In genomic region chr19:23746506-23746905, GRCm38 (mm10) we compare ENCODE assay signal across 26 mouse cellular contexts. TPM values are rescaled to one million over a fixed set of nuclear protein-coding genes. Genes with fewer than 3 reads are reported as not detected.
"Had no signal": no experiment of that assay in that cellular context is flagged by ENCODE, and none has a peak within 500 bp of the region (broad histone marks: within the 10 kb centered on the region; RNA-seq: fewer than 3 reads in every experiment).

No protein-coding gene starts in this region.

- H3K4me3 ChIP-seq: embryonic facial prominence, embryonic 10.5 days; embryonic facial prominence, embryonic 12.5 days; embryonic facial prominence, embryonic 13.5 days; embryonic facial prominence, embryonic 15.5 days; erythroblast, embryonic 14.5 days; forebrain, embryonic 10.5 days; forebrain, embryonic 12.5 days; forebrain, embryonic 13.5 days; forebrain, embryonic 15.5 days; gastrocnemius, adult 2 months; heart, adult 2 months had no signal

- H3K9me3 ChIP-seq: embryonic facial prominence, embryonic 10.5 days; embryonic facial prominence, embryonic 12.5 days; embryonic facial prominence, embryonic 13.5 days; embryonic facial prominence, embryonic 15.5 days; forebrain, embryonic 10.5 days; forebrain, embryonic 12.5 days; forebrain, embryonic 13.5 days; forebrain, embryonic 15.5 days had no signal

- H3K36me3 ChIP-seq: embryonic facial prominence, embryonic 10.5 days; embryonic facial prominence, embryonic 12.5 days; embryonic facial prominence, embryonic 13.5 days; embryonic facial prominence, embryonic 15.5 days; forebrain, embryonic 10.5 days; forebrain, embryonic 12.5 days; forebrain, embryonic 15.5 days had no signal

- H3K27me3 ChIP-seq: embryonic facial prominence, embryonic 12.5 days; embryonic facial prominence, embryonic 13.5 days; embryonic facial prominence, embryonic 15.5 days; forebrain, embryonic 12.5 days; forebrain, embryonic 13.5 days; forebrain, embryonic 15.5 days had no signal

- H3K4me1 ChIP-seq: embryonic facial prominence, embryonic 10.5 days; embryonic facial prominence, embryonic 12.5 days; embryonic facial prominence, embryonic 13.5 days; embryonic facial prominence, embryonic 15.5 days; forebrain, embryonic 10.5 days; forebrain, embryonic 12.5 days; forebrain, embryonic 13.5 days; forebrain, embryonic 15.5 days had no signal

- H3K27ac ChIP-seq: embryonic facial prominence, embryonic 10.5 days; embryonic facial prominence, embryonic 12.5 days; embryonic facial prominence, embryonic 13.5 days; embryonic facial prominence, embryonic 15.5 days; forebrain, embryonic 10.5 days; forebrain, embryonic 12.5 days; forebrain, embryonic 13.5 days; forebrain, embryonic 15.5 days; gastrocnemius, adult 2 months; heart, adult 2 months had no signal

- H3K4me2 ChIP-seq: embryonic facial prominence, embryonic 12.5 days; embryonic facial prominence, embryonic 13.5 days; embryonic facial prominence, embryonic 15.5 days; forebrain, embryonic 12.5 days; forebrain, embryonic 13.5 days; forebrain, embryonic 15.5 days had no signal

- ATAC-seq: forebrain, embryonic 13.5 days; forebrain, embryonic 14.5 days; forebrain, embryonic 15.5 days; forebrain, embryonic 16.5 days; forebrain, postnatal 0 days had no signal

- DNase-seq: cerebellum, adult 8-10 months; cerebellum, adult 9-10 months; cerebellum, adult 9-11 months; cerebellum, postnatal 25 days; cerebellum, postnatal 36 days; embryo, embryonic 11 days; forebrain, postnatal 0 days; gastrocnemius, adult 2 months; gastrocnemius, postnatal 10 days; gastrocnemius, postnatal 14 days; gastrocnemius, postnatal 25 days; gastrocnemius, postnatal 36 days; heart, adult 11 months; heart, adult 18-20 months; heart, adult 2 months had no signal

- H3K9ac ChIP-seq: embryonic facial prominence, embryonic 12.5 days; embryonic facial prominence, embryonic 13.5 days; embryonic facial prominence, embryonic 15.5 days; forebrain, embryonic 12.5 days; forebrain, embryonic 13.5 days; forebrain, embryonic 15.5 days; forebrain, postnatal 0 days had no signal

RNA-seq across cellular contexts. Expression of gene Apba1, which starts 12.2 kb away (rescaled TPM):
- polyA plus RNA-seq: erythroblast, embryonic 14.5 days had no signal
